Mouse (Mus musculus) kidney, adult 2 months (tissue): Measurements from ENCODE around the gene Mab21l3.

Experiments used
- CTCF ChIP-seq: fragments of 200-500 bp; conservative IDR thresholded peaks from 2 replicates; pipeline ENCODE4 v1.5.1; 2011; ENCODE audit warnings: low read depth, mild to moderate bottlenecking, control low read depth, low read length, moderate library complexity, mixed read lengths; ENCODE audit not compliant: insufficient read depth, insufficient read length
- POLR2A ChIP-seq: fragments of 200-500 bp; IDR thresholded peaks from one replicate; pipeline ENCODE4 v1.6.1; 2011; ENCODE audit warnings: low read depth, low read length, control low read depth

DNA sequence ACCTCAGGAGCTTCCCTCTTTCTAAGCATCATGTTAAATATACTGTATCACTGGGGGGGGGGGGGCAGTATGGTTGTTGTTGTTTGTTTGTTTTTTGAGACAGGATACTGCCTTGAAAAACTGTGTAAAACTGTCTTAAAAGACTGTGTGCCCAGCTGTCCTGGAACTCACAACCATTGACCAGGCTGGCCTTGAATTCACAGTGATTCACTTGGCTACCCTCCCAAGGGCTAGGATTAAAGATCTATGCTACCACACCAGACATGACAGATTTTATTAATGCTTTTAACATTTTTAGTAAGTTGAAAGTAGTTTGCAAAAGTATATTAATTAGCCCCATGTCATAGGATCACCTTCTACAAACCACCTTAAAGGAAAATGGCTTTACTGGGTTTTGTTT, 85.2 kb downstream of the Mab21l3 start:
- no peak for TF ChIP-seq CTCF
- no peak for TF ChIP-seq POLR2A
